Mouse (Mus musculus): ENCODE results near the gene Pax3. TPM values are rescaled to one million over a fixed set of nuclear protein-coding genes. Genes with fewer than 3 reads are reported as not detected.

The Pax3 gene
- total RNA-seq, 2 experiments from 2014 or later = 0.07 to 0.50 TPM

- DNase-seq (ENCODE audit: low spot score) = no peak
Measured at GRCm38 (mm10) chr1:78181882-78182281, 15.1 kb downstream of the Pax3 start.

GRCm38 (mm10) chr1:78172334-78172733 is 24.6 kb downstream of the Pax3 start:
- DNase-seq (ENCODE audit: low spot score) = no peak

- DNase-seq (ENCODE audit: low spot score) = no peak
Measured at GRCm38 (mm10) chr1:78171671-78172070, 25.3 kb downstream of the Pax3 start.

DNA sequence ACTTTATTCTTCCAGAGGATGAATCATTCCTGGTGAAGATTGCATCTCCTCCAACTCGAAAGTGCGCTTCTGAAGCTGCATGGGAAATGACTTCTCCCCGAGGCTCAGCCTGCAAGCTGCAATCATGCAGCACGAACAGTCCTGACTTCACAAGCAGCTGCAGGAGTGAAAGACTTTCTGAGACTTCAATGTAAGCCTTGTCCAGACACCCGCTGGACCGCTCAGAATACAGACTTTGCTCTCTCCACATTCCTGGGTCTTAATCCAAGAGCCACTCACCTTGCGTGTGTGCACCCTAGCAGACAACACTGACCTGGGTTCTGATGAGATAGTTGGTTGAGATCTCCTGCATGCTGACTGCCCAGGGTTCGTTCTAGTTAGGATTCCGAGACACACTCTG is 26.2 kb downstream of the Pax3 start:
- DNase-seq (ENCODE audit: low spot score) = no peak

DNA sequence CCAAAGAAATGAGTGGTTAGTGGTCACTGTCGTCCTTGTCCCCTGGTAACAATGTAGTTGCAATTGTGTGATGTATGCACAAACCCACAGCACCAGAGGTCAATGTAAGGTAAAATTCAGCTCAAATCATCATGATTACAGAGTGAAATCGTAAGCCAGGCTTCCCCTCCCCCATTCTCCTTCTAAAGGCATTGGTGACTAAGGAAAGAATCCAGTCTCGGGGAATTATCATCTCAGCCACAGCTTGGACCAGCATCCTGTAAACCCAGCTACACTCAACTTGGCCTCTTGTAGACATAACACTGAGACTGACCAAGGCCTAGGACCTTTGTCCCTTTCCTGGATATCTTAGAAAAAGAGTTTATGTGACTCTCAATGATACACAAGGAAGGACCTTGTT is 28.1 kb downstream of the Pax3 start:
- DNase-seq (ENCODE audit: low spot score) = no peak

DNA sequence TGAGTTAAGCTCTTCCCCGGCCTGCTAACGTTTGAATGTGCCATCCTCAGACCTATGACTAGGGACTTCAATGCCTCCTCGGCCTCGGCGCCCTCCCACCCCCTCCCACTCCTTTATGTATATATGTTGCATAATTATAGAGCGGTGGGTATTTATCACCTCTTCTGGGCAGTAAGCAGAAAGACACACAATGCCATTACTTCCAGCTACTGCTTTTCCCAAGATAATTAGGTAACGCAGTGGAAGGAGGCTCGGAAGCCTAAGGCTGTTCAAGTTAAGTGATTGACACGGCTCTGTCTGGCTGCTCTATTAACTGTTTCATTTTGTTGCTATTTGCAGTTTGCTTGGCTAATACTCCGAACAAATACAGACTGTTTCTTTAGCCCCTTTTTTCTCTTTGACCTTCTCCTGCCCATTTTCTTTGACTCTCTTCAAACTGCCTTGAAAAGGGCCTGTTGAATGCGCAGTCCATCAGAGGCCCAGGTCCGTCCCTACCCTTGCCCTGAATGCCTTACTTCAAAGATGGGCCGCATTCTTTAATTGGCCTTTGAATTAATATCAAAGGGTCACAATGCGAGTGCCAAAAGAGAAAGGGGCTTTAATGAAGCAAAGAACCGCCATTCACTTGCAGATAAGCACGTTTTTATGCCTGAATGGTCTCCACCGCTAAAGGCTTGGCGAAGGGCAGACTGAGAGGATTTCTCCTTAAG is 29.2 kb downstream of the Pax3 start:
- DNase-seq (ENCODE audit: low spot score) = no peak

- no peak for DNase-seq (ENCODE audit: low spot score)
Measured at GRCm38 (mm10) chr1:78161745-78162144, 35.2 kb downstream of the Pax3 start.

- DNase-seq (ENCODE audit: low spot score) = no peak
Measured at GRCm38 (mm10) chr1:78157930-78158329, 39.0 kb downstream of the Pax3 start.

DNA sequence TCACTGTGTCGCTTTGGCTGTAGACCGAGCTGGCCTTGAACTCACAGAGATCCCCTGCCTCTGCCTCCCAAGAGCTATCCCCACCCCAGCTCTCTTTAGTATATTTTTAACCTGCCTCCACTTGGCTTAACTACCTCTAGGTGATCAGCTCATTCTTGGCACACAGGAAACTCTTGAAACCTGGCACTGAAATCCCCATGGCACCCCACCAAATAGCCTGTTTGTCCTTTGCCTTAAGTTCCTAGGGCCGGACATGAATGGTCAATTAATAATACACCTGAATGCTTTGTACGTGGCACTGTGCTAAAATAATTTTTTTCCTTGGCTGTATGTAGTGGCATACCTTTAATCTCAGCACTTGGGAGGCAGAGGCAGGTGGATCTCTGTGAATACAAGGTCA is 41.1 kb downstream of the Pax3 start:
- DNase-seq (ENCODE audit: low spot score) = no peak

- DNase-seq (ENCODE audit: low spot score) = no peak
Measured at GRCm38 (mm10) chr1:78148011-78148623, 48.8 kb downstream of the Pax3 start.

DNA sequence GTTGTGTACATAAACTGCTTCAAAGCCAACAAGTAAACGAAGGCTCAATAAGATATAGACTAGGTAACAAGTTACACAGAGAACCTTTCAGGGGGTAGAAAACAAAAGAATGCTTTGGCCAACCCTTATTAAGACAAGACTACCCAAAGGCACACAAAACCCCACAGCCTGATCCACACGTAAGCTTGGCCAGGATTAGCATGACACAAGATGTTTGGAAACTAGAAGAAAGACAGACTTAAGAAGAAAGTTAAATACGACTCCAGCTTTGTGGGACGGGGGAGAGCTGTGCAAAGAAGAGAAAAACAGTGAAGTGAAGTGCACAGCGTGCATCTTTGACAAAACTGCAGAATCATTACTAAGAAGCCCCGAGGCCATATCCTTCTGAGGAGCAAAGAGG is 53.5 kb downstream of the Pax3 start:
- no peak for DNase-seq (ENCODE audit: low spot score)

GRCm38 (mm10) chr1:78142912-78143311 is 54.0 kb downstream of the Pax3 start:
- DNase-seq (ENCODE audit: low spot score) = no peak

- no peak for DNase-seq (ENCODE audit: low spot score)
Measured at GRCm38 (mm10) chr1:78141741-78142501, 55.0 kb downstream of the Pax3 start.

GRCm38 (mm10) chr1:78141314-78141713 is 55.6 kb downstream of the Pax3 start:
- DNase-seq (ENCODE audit: low spot score) = no peak

GRCm38 (mm10) chr1:78140505-78141303 is 56.2 kb downstream of the Pax3 start:
- DNase-seq (ENCODE audit: low spot score) = no peak

GRCm38 (mm10) chr1:78139287-78139686 is 57.6 kb downstream of the Pax3 start:
- DNase-seq (ENCODE audit: low spot score) = no peak

GRCm38 (mm10) chr1:78129267-78129666 is 67.7 kb downstream of the Pax3 start:
- DNase-seq (ENCODE audit: low spot score) = no peak

GRCm38 (mm10) chr1:78119899-78120560 is 76.9 kb downstream of the Pax3 start:
- no peak for DNase-seq (ENCODE audit: low spot score)

DNA sequence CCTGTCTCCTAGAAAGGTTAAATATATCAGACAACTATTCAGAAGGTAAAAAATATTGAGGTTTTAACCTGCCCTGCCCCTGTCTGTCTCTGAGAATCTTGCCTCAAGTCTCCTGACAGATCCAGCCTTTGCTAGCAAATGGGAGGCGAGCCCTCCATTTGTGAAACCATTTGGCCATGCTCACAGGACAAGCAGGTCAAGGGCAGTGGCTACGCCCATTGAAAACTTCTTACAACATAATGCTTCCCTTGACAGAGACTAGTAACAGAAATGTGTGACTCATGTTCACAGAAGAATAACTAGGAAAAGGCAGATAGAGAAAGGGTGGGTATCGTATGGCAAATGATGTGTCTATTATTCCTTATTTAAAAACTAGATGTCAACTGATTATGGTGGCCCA is 80.9 kb downstream of the Pax3 start:
- DNase-seq (ENCODE audit: low spot score) = no peak

DNA sequence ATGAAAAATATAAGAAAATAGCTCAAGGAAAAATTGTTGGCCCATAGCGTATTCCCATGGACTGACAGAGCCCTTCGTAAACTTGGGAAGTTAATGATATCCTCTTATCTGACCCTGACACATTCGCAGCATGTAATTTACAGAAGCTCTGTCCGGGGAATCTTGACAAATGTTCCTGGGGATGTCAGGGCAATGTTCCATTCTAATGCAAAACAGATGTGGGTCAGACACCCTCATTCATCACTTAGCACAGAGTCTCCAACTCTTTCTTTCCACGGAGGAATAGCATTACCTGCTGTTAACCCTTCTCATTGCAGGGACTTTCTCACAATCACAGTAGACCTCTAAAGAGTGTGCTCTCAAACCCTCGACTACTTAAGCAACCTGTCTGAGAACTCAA is 86.6 kb downstream of the Pax3 start:
- DNase-seq (ENCODE audit: low spot score) = no peak

GRCm38 (mm10) chr1:78103511-78103910 is 93.4 kb downstream of the Pax3 start:
- DNase-seq (ENCODE audit: low spot score) = no peak

Measured in gastrocnemius, adult 18-20 months (tissue).